ENCODE assay signal across 17 mouse cellular contexts in genomic region chr4:95847664-95848063, GRCm38 (mm10).
"Had no signal": no experiment of that assay in that cellular context is flagged by ENCODE, and none has a peak within 500 bp of the region (broad histone marks: within the 10 kb centered on the region; RNA-seq: fewer than 3 reads in every experiment).

No protein-coding gene starts in this region.

- H3K9ac ChIP-seq: lung, embryonic 14.5 days; midbrain, embryonic 13.5 days; midbrain, embryonic 15.5 days; neural tube, embryonic 12.5 days; stomach, embryonic 15.5 days had no signal

- H3K27me3 ChIP-seq: megakaryocyte, embryonic 14.5 days; midbrain, embryonic 13.5 days; midbrain, embryonic 15.5 days; neural tube, embryonic 12.5 days; stomach, embryonic 15.5 days had no signal

- H3K36me3 ChIP-seq: midbrain, embryonic 13.5 days; midbrain, embryonic 15.5 days; neural tube, embryonic 12.5 days; stomach, embryonic 15.5 days had no signal

- DNase-seq: lung, adult 18-20 months; lung, embryonic 14.5 days; lung, postnatal 10 days; lung, postnatal 4 days; right cerebral cortex, postnatal 25 days; right cerebral cortex, postnatal 4 days; spleen, adult 18-20 months; thymus, adult 2 months; thymus, postnatal 25 days; thymus, postnatal 4 days had no signal

- H3K4me2 ChIP-seq: lung, embryonic 14.5 days; midbrain, embryonic 11.5 days; midbrain, embryonic 13.5 days; midbrain, embryonic 15.5 days; neural tube, embryonic 12.5 days; stomach, embryonic 15.5 days had no signal

- ATAC-seq: midbrain, embryonic 13.5 days; midbrain, embryonic 15.5 days had no signal

- H3K4me1 ChIP-seq: midbrain, embryonic 15.5 days; neural tube, embryonic 12.5 days had no signal

- H3K9me3 ChIP-seq: megakaryocyte, embryonic 14.5 days; midbrain, embryonic 13.5 days; midbrain, embryonic 15.5 days; neural tube, embryonic 12.5 days; stomach, embryonic 15.5 days had no signal

- H3K4me3 ChIP-seq: megakaryocyte, embryonic 14.5 days; midbrain, embryonic 13.5 days; midbrain, embryonic 15.5 days; neural tube, embryonic 12.5 days; stomach, embryonic 15.5 days had no signal

- H3K27ac ChIP-seq: midbrain, embryonic 13.5 days; midbrain, embryonic 15.5 days; neural tube, embryonic 12.5 days; stomach, embryonic 15.5 days; stomach, postnatal 0 days had no signal
